Mouse (Mus musculus): ENCODE data around the gene Tbcc. TPM values are rescaled to one million over a fixed set of nuclear protein-coding genes. Genes with fewer than 3 reads are reported as not detected.
"Not testable (repeated sequence)": the region's sequence is repeated elsewhere in the genome, so short reads cannot be mapped to it uniquely, and the experiment has no call there.

The Tbcc gene
- 61.6 and 68.5 TPM in 2 replicates for polyA plus RNA-seq (2015; fragmentation: Nextera tagmentation; extraction: Ambion mirVana)

GRCm38 (mm10) chr17:46890116-46890815, at the start of gene Tbcc:
Gene Tbcc (plus strand): TSS chr17:46890684.
- 0% methylated on average over 40 of the region's 40 CpGs for WGBS
- peaks cover 45% of the 10 kb centered on the region for H3K4me1 ChIP-seq
- H3K4me3 ChIP-seq, result peak within 1 kb of the TSS; percentile 67
- peak within 1 kb of the TSS; percentile 98 for H3K27ac ChIP-seq
- no peaks in the 10 kb centered on the region for H3K9me3 ChIP-seq
- H3K9ac ChIP-seq, result peak within 1 kb of the TSS; percentile 89
- peak within 1 kb of the TSS; percentile 88 for H3K4me2 ChIP-seq
- H3K27me3 ChIP-seq (replicated peaks), result no peaks in the 10 kb centered on the region
- H3K36me3 ChIP-seq (replicated peaks), result no peaks in the 10 kb centered on the region
- peak; percentile 95 for ATAC-seq (replicated peaks)

DNA sequence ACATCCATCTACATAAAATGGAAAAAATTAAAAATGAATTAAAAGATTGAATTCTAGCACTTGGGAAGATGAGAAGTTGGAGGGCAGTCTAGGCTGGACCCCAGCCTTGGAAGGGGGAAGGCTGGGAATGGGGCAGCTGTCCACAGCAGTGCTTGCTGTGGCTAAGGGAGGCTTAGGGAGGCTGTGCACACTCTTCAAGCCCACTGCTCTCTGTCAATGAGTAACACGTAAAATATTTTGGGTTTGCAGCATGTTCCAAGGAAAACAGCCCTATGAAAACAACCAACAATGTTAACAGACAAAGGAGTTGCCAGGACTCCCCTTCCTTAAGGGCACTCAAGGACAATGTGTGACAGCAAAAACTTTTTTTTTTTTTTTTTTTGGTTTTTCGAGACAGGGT, 47.5 kb upstream of the Tbcc start:
- no peak overlapping the region for H3K4me2 ChIP-seq
- H3K27me3 ChIP-seq (replicated peaks), result no peaks in the 10 kb centered on the region
- H3K36me3 ChIP-seq (replicated peaks), result no peaks in the 10 kb centered on the region
- H3K9me3 ChIP-seq, result no peaks in the 10 kb centered on the region
- H3K27ac ChIP-seq, result no peak overlapping the region
- H3K4me1 ChIP-seq, result 0 out of 2 replicates have a peak, but pooled peaks cover 6% of the 10 kb centered on the region
- no peak overlapping the region for H3K4me3 ChIP-seq
- WGBS, result 85% methylated on average over 2 of the region's 2 CpGs
- no peak for ATAC-seq (replicated peaks)
- H3K9ac ChIP-seq, result no peak overlapping the region

- Histone ChIP-seq H3K4me2 (no peak overlapping the region), H3K9me3 (no peaks in the 10 kb centered on the region), H3K36me3 (replicated peaks) (no peaks in the 10 kb centered on the region), H3K27ac (no peak overlapping the region), H3K9ac (no peak overlapping the region), H3K4me3 (no peak overlapping the region), H3K4me1 (0 out of 2 replicates have a peak, but pooled peaks cover 6% of the 10 kb centered on the region), H3K27me3 (replicated peaks) (no peaks in the 10 kb centered on the region)
- 65% methylated on average over 7 of the region's 7 CpGs for WGBS
- ATAC-seq (replicated peaks), result no peak
Observed at GRCm38 (mm10) chr17:46843716-46844115, 46.8 kb upstream of the Tbcc start.

GRCm38 (mm10) chr17:46844811-46845210, 45.7 kb upstream of the Tbcc start:
- Histone ChIP-seq H3K4me1 (0 out of 2 replicates have a peak, but pooled peaks cover 6% of the 10 kb centered on the region), H3K4me3 (no peak overlapping the region), H3K36me3 (replicated peaks) (no peaks in the 10 kb centered on the region), H3K4me2 (no peak overlapping the region), H3K27ac (no peak overlapping the region), H3K9ac (no peak overlapping the region), H3K27me3 (replicated peaks) (no peaks in the 10 kb centered on the region), H3K9me3 (no peaks in the 10 kb centered on the region)
- WGBS, result 62% methylated on average over 10 of the region's 10 CpGs
- no peak for ATAC-seq (replicated peaks)

DNA sequence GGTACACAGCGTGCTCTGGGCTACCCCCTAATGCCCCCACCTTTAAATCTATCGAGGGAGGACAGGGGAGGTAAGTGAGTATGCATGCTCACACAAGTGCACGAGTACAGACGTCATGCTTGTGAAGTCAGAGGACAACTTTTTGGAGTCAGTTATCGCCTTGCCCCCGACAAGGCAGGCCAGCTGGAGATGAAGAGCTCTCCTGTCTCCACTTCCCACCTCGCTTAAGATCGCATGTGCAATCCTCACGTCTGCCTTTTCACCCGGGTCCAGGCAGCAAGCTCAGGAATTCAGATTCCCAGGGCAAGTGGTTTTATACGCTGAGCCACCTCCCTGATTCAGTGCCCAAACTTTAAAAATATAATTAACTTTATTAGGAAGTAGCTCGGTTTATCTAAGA, 45.2 kb upstream of the Tbcc start:
- WGBS, result 88% methylated on average over 12 of the region's 12 CpGs
- no peak for ATAC-seq (replicated peaks)
- Histone ChIP-seq H3K36me3 (replicated peaks) (no peaks in the 10 kb centered on the region), H3K27me3 (replicated peaks) (no peaks in the 10 kb centered on the region), H3K9ac (no peak overlapping the region), H3K4me3 (no peak overlapping the region), H3K9me3 (no peaks in the 10 kb centered on the region), H3K27ac (no peak overlapping the region), H3K4me1 (0 out of 2 replicates have a peak, but pooled peaks cover 6% of the 10 kb centered on the region), H3K4me2 (no peak overlapping the region)

- H3K4me1 ChIP-seq; ATAC-seq (replicated peaks); H3K9me3 ChIP-seq: not testable (repeated sequence)
Observed at GRCm38 (mm10) chr17:46846573-46846972, 43.9 kb upstream of the Tbcc start.

GRCm38 (mm10) chr17:46847206-46847605, 43.3 kb upstream of the Tbcc start:
- no peak overlapping the region for H3K4me3 ChIP-seq
- no peaks in the 10 kb centered on the region for H3K36me3 ChIP-seq (replicated peaks)
- no peaks in the 10 kb centered on the region for H3K9me3 ChIP-seq
- no peak overlapping the region for H3K4me2 ChIP-seq
- no peak for ATAC-seq (replicated peaks)
- H3K9ac ChIP-seq, result no peak overlapping the region
- no peaks in the 10 kb centered on the region for H3K27me3 ChIP-seq (replicated peaks)
- H3K27ac ChIP-seq, result no peak overlapping the region
- H3K4me1 ChIP-seq, result 0 out of 2 replicates have a peak, but pooled peaks cover 6% of the 10 kb centered on the region
- WGBS, result 84% methylated on average over 7 of the region's 7 CpGs

More at GRCm38 (mm10) chr17:46846573-46846972, 43.9 kb upstream of the Tbcc start:
- H3K4me3 ChIP-seq; H3K36me3 ChIP-seq (replicated peaks); H3K27me3 ChIP-seq (replicated peaks); H3K4me2 ChIP-seq; H3K27ac ChIP-seq; H3K9ac ChIP-seq: not testable (repeated sequence)
- WGBS, result 94% methylated on average over 18 of the region's 18 CpGs

- Histone ChIP-seq H3K27me3 (replicated peaks) (no peaks in the 10 kb centered on the region), H3K4me2 (no peak overlapping the region), H3K4me3 (no peak overlapping the region), H3K9me3 (no peaks in the 10 kb centered on the region), H3K36me3 (replicated peaks) (no peaks in the 10 kb centered on the region), H3K9ac (no peak overlapping the region), H3K4me1 (peaks cover 31% of the 10 kb centered on the region), H3K27ac (peak overlapping the region; percentile 45)
- ATAC-seq (replicated peaks), result no peak
- WGBS, result 46% methylated on average over 6 of the region's 6 CpGs
Observed at GRCm38 (mm10) chr17:46852725-46853124, 37.8 kb upstream of the Tbcc start.

GRCm38 (mm10) chr17:46853281-46853680, 37.2 kb upstream of the Tbcc start:
- H3K27ac ChIP-seq, result peak overlapping the region; percentile 45
- no peaks in the 10 kb centered on the region for H3K9me3 ChIP-seq
- 50% methylated on average over 6 of the region's 6 CpGs for WGBS
- peaks cover 31% of the 10 kb centered on the region for H3K4me1 ChIP-seq
- no peak overlapping the region for H3K4me2 ChIP-seq
- no peak for ATAC-seq (replicated peaks)
- no peak overlapping the region for H3K4me3 ChIP-seq
- H3K9ac ChIP-seq, result no peak overlapping the region
- no peaks in the 10 kb centered on the region for H3K36me3 ChIP-seq (replicated peaks)
- no peaks in the 10 kb centered on the region for H3K27me3 ChIP-seq (replicated peaks)

GRCm38 (mm10) chr17:46854096-46854495, 36.4 kb upstream of the Tbcc start:
- H3K9me3 ChIP-seq, result no peaks in the 10 kb centered on the region
- no peak overlapping the region for H3K4me3 ChIP-seq
- H3K27me3 ChIP-seq (replicated peaks), result no peaks in the 10 kb centered on the region
- H3K9ac ChIP-seq, result no peak overlapping the region
- no peak overlapping the region for H3K4me2 ChIP-seq
- H3K27ac ChIP-seq, result peak overlapping the region; percentile 51; the same call in 1 of the 2 replicates
- WGBS, result 87% methylated on average over 7 of the region's 7 CpGs
- no peak for ATAC-seq (replicated peaks)
- H3K4me1 ChIP-seq, result peaks cover 33% of the 10 kb centered on the region
- no peaks in the 10 kb centered on the region for H3K36me3 ChIP-seq (replicated peaks)

- H3K27me3 ChIP-seq (replicated peaks), result no peaks in the 10 kb centered on the region
- H3K4me1 ChIP-seq, result peaks cover 39% of the 10 kb centered on the region
- no peak overlapping the region for H3K9ac ChIP-seq
- H3K4me2 ChIP-seq, result peak overlapping the region; percentile 64
- ATAC-seq (replicated peaks), result no peak
- H3K9me3 ChIP-seq, result no peaks in the 10 kb centered on the region
- H3K36me3 ChIP-seq (replicated peaks), result no peaks in the 10 kb centered on the region
- WGBS, result 77% methylated on average over 8 of the region's 8 CpGs
- H3K27ac ChIP-seq, result peak overlapping the region; percentile 51; the same call in 1 of the 2 replicates
- H3K4me3 ChIP-seq, result 0 out of 2 replicates have a peak overlapping the region, but pooled peaks have one; percentile 5
Observed at GRCm38 (mm10) chr17:46854640-46855110, 35.8 kb upstream of the Tbcc start.

DNA sequence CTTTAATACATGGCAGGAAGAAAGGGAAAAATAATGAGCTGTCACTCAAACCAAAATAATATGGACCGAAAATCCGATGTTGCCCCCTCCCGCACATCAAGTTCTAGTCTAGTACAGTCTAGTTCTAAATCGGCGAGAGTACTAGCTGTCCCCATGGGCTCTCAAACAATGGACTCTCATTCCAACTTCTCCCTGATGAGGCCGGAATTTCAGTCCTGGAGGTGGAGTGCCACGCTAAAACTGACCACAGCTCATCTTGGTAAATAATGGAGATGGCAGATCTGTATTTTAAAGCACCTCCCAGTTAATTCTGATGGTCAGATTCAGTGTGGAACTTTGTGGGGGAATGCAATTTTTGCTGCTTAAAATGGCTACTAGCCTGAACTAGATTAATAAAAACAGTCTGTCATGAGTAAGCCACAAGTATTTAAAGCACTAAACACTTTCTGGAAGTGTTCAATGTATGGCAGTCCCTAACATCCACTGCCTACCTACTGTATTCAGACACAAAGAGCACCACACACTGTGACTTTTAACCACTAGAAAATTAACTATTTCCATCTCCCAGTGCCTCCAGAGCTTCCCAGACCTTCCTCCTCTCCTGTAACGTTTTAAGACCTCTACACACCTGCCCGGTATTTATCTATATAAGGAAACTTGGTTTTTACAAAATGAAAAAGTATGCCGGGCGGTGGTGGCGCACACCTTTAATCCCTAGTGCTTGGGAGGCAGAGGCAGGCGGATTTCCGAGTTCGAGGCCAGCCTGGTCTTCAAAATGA, 35.0 kb upstream of the Tbcc start:
- H3K27me3 ChIP-seq (replicated peaks), result no peaks in the 10 kb centered on the region
- no peaks in the 10 kb centered on the region for H3K36me3 ChIP-seq (replicated peaks)
- peaks cover 41% of the 10 kb centered on the region for H3K4me1 ChIP-seq
- H3K27ac ChIP-seq, result peak overlapping the region; percentile 100
- H3K9me3 ChIP-seq, result no peaks in the 10 kb centered on the region
- H3K9ac ChIP-seq, result peak overlapping the region; percentile 100
- H3K4me3 ChIP-seq, result peak overlapping the region; percentile 98
- peak overlapping the region; percentile 64 for H3K4me2 ChIP-seq
- WGBS, result 55% methylated on average over 15 of the region's 15 CpGs
- no peak for ATAC-seq (replicated peaks)

All from midbrain, embryonic 15.5 days (tissue).